Mouse (Mus musculus): ENCODE data around the gene Hpgd. TPM values are rescaled to one million over a fixed set of nuclear protein-coding genes. Genes with fewer than 3 reads are reported as not detected.

Gene Hpgd
- total RNA-seq, 2 experiments from 2014 or later = 60.6 to 63.0 TPM

- peak; percentile 69 for ATAC-seq (ENCODE audit: poor library complexity, severe bottlenecking)
Measured at GRCm38 (mm10) chr8:56315189-56315588, 20.8 kb downstream of the Hpgd start.

- ATAC-seq (ENCODE audit: poor library complexity, severe bottlenecking) = no peak
Measured at GRCm38 (mm10) chr8:56323276-56323675, 28.9 kb downstream of the Hpgd start.

GRCm38 (mm10) chr8:56327709-56328108 lies 33.3 kb downstream of the Hpgd start:
- no peak for ATAC-seq (ENCODE audit: poor library complexity, severe bottlenecking)

- ATAC-seq (ENCODE audit: poor library complexity, severe bottlenecking) = no peak
Measured at GRCm38 (mm10) chr8:56328130-56328542, 33.8 kb downstream of the Hpgd start.

GRCm38 (mm10) chr8:56335390-56336000 lies 41.1 kb downstream of the Hpgd start:
- ATAC-seq (ENCODE audit: poor library complexity, severe bottlenecking) = no peak

- no peak for ATAC-seq (ENCODE audit: poor library complexity, severe bottlenecking)
Measured at GRCm38 (mm10) chr8:56336771-56337170, 42.4 kb downstream of the Hpgd start.

- ATAC-seq (ENCODE audit: poor library complexity, severe bottlenecking) = no peak
Measured at GRCm38 (mm10) chr8:56343505-56343904, 49.1 kb downstream of the Hpgd start.

GRCm38 (mm10) chr8:56343940-56344339 lies 49.6 kb downstream of the Hpgd start:
- ATAC-seq (ENCODE audit: poor library complexity, severe bottlenecking) = no peak

- no peak for ATAC-seq (ENCODE audit: poor library complexity, severe bottlenecking)
Measured at GRCm38 (mm10) chr8:56344359-56344758, 50.0 kb downstream of the Hpgd start.

- ATAC-seq (ENCODE audit: poor library complexity, severe bottlenecking) = no peak
Measured at GRCm38 (mm10) chr8:56345641-56346420, 51.4 kb downstream of the Hpgd start.

GRCm38 (mm10) chr8:56363180-56363579 lies 68.8 kb downstream of the Hpgd start:
- ATAC-seq (ENCODE audit: poor library complexity, severe bottlenecking) = no peak

Data from megakaryocyte, adult 5-6 weeks (primary cell).